25 mouse cellular contexts compared by ENCODE assay signal in genomic region chr19:6264945-6265344, GRCm38 (mm10). TPM values are rescaled to one million over a fixed set of nuclear protein-coding genes. Genes with fewer than 3 reads are reported as not detected.
DNase-seq lines count a peak whose midpoint lies in the region; ATAC-seq and TF ChIP-seq lines count a peak whose summit lies in the region.
"Had no signal": no experiment of that assay in that cellular context is flagged by ENCODE, and none has a peak within 500 bp of the region (broad histone marks: within the 10 kb centered on the region; RNA-seq: fewer than 3 reads in every experiment).

No protein-coding gene starts in this region.

- TF ChIP-seq CTCF in cerebellum, adult 2 months (IDR thresholded peaks at IDR 0.05; ENCODE audit: borderline replicate concordance, insufficient read depth, low read depth, low read length), result no peak
- TF ChIP-seq CTCF in liver, embryonic 14.5 days (IDR thresholded peaks at IDR 0.05; ENCODE audit: low read depth), result no peak

- WGBS in cerebellum, adult 2 months, result 81% methylated on average over 8 of the region's 8 CpGs
- 75% methylated on average over 8 of the region's 8 CpGs for WGBS in intestine, embryonic 15.5 days
- WGBS in liver, embryonic 14.5 days (ENCODE audit: insufficient replicate concordance), result 58% methylated on average over 8 of the region's 8 CpGs
- WGBS in stomach, embryonic 16.5 days, result 77% methylated on average over 8 of the region's 8 CpGs

- peak overlapping the region; percentile 56 for H3K9ac ChIP-seq in intestine, embryonic 15.5 days
- no peak overlapping the region for H3K9ac ChIP-seq in liver, embryonic 14.5 days (replicated peaks)
- 0 out of 2 replicates have a peak overlapping the region, but pooled peaks have one; percentile 56 for H3K9ac ChIP-seq in stomach, embryonic 16.5 days (ENCODE audit: low read length)
- H3K9ac ChIP-seq: heart, embryonic 15.5 days; hindbrain, embryonic 15.5 days; limb, embryonic 15.5 days had no signal

- H3K4me3 ChIP-seq in cerebellum, adult 2 months (replicated peaks; ENCODE audit: insufficient read depth, low read depth, low read length), result no peak overlapping the region
- peak overlapping the region; percentile 37 for H3K4me3 ChIP-seq in intestine, embryonic 15.5 days (replicated peaks)
- peak overlapping the region in 1 of 2 experiments; percentile 50; a peak in 2 of 4 replicates for H3K4me3 ChIP-seq in liver, embryonic 14.5 days (ENCODE audit: insufficient read depth in 1 of 2, low read depth in 2 of 2, low read length in 2 of 2)
- H3K4me3 ChIP-seq in stomach, embryonic 16.5 days (replicated peaks; ENCODE audit: low read length), result peak overlapping the region; percentile 35
- H3K4me3 ChIP-seq: heart, embryonic 15.5 days; hindbrain, embryonic 15.5 days; limb, embryonic 15.5 days had no signal

- H3K27me3 ChIP-seq in cerebellum, adult 2 months (ENCODE audit: control insufficient read depth, insufficient read depth, low read length), result no peaks in the 10 kb centered on the region
- H3K27me3 ChIP-seq in intestine, embryonic 15.5 days (replicated peaks), result no peaks in the 10 kb centered on the region
- no peaks in the 10 kb centered on the region for H3K27me3 ChIP-seq in liver, embryonic 14.5 days (ENCODE audit: control insufficient read depth, insufficient read depth, low read length)
- H3K27me3 ChIP-seq in stomach, embryonic 16.5 days (ENCODE audit: control insufficient read depth, insufficient read depth, low read length), result no peaks in the 10 kb centered on the region
- H3K27me3 ChIP-seq: heart, embryonic 15.5 days; hindbrain, embryonic 15.5 days; limb, embryonic 15.5 days had no signal

- DNase-seq in cerebellum, adult 2 months, result peak in 1 of 2 experiments; percentile 31
- no peak for DNase-seq in cerebellum, adult 11-12 months
- no peak for DNase-seq in liver, embryonic 14.5 days (ENCODE audit: low read depth in 3 of 3, low spot score in 3 of 3)
- DNase-seq in thymus, postnatal 14 days, result no peak
- DNase-seq in heart, adult 18-20 months, result no peak
- DNase-seq: adrenal gland, postnatal 10 days; gastrocnemius, postnatal 25 days; heart, postnatal 4 days; kidney, adult 11 months; layer of hippocampus, adult 9-11 months; lung, postnatal 10 days; right cerebral cortex, postnatal 4 days; thymus, postnatal 25 days had no signal

- no peak for TF ChIP-seq EP300 in liver, embryonic 14.5 days (IDR thresholded peaks at IDR 0.05; ENCODE audit: low read depth)

- peaks cover 55% of the 10 kb centered on the region for H3K4me1 ChIP-seq in cerebellum, adult 2 months (ENCODE audit: control insufficient read depth, insufficient read depth, low read length)
- peaks cover 6% of the 10 kb centered on the region; the same call in 1 of the 2 replicates for H3K4me1 ChIP-seq in intestine, embryonic 15.5 days (replicated peaks)
- H3K4me1 ChIP-seq in liver, embryonic 14.5 days (replicated peaks; ENCODE audit: control insufficient read depth in 2 of 2, insufficient read depth in 2 of 2, low read length in 1 of 2), result peaks cover 0 to 4% of the 10 kb centered on the region in 2 experiments; a peak in 1 of 4 replicates
- H3K4me1 ChIP-seq in stomach, embryonic 16.5 days (ENCODE audit: control insufficient read depth, insufficient read depth, low read length), result no peaks in the 10 kb centered on the region

- no peaks in the 10 kb centered on the region for H3K9me3 ChIP-seq in intestine, embryonic 15.5 days
- no peaks in the 10 kb centered on the region for H3K9me3 ChIP-seq in liver, embryonic 14.5 days (ENCODE audit: control insufficient read depth, low read length)
- H3K9me3 ChIP-seq in stomach, embryonic 16.5 days (replicated peaks; ENCODE audit: control insufficient read depth, low read length), result no peaks in the 10 kb centered on the region
- H3K9me3 ChIP-seq: heart, embryonic 15.5 days; hindbrain, embryonic 15.5 days; limb, embryonic 15.5 days had no signal

- ATAC-seq in intestine, embryonic 15.5 days, result no peak
- no peak for ATAC-seq in liver, embryonic 14.5 days (ENCODE audit: insufficient read depth)
- no peak for ATAC-seq in stomach, embryonic 16.5 days (ENCODE audit: insufficient read depth, low FRiP score)

- peaks cover 9% of the 10 kb centered on the region for H3K36me3 ChIP-seq in intestine, embryonic 15.5 days
- H3K36me3 ChIP-seq in liver, embryonic 14.5 days (replicated peaks; ENCODE audit: control insufficient read depth, insufficient read depth, low read depth), result peaks cover 3% of the 10 kb centered on the region
- peaks cover 15% of the 10 kb centered on the region for H3K36me3 ChIP-seq in stomach, embryonic 16.5 days (ENCODE audit: control insufficient read depth, insufficient read depth, low read length)

- TF ChIP-seq POLR2A in cerebellum, adult 2 months (IDR thresholded peaks at IDR 0.05; ENCODE audit: borderline replicate concordance, insufficient read depth, low read length), result no peak

- H3K27ac ChIP-seq in cerebellum, adult 2 months (ENCODE audit: insufficient read depth, low read length), result peak overlapping the region; percentile 45; the same call in 1 of the 2 replicates
- H3K27ac ChIP-seq in intestine, embryonic 15.5 days, result peak overlapping the region; percentile 94
- H3K27ac ChIP-seq in liver, embryonic 14.5 days, result no peak overlapping the region
- H3K27ac ChIP-seq in stomach, embryonic 16.5 days (ENCODE audit: low read length), result no peak overlapping the region; the same call in 1 of the 2 replicates
- H3K27ac ChIP-seq: heart, embryonic 15.5 days; hindbrain, embryonic 15.5 days; limb, embryonic 15.5 days had no signal

- H3K4me2 ChIP-seq in intestine, embryonic 15.5 days (replicated peaks), result peak overlapping the region; percentile 52
- peak overlapping the region; percentile 39 for H3K4me2 ChIP-seq in liver, embryonic 14.5 days (ENCODE audit: low read depth)
- H3K4me2 ChIP-seq in stomach, embryonic 16.5 days (ENCODE audit: low read depth, low read length), result peak overlapping the region; percentile 52
- H3K4me2 ChIP-seq: heart, embryonic 15.5 days; hindbrain, embryonic 15.5 days; limb, embryonic 15.5 days; midbrain, embryonic 11.5 days had no signal

RNA-seq across cellular contexts. Expression of gene Ehd1, which starts 11.6 kb away (rescaled TPM):
- 168 and 220 TPM in 2 replicates for polyA plus RNA-seq in cerebellum, adult 2 months (2012; rRNA removed)
- polyA plus RNA-seq in intestine, embryonic 15.5 days (2015; fragmentation: Nextera tagmentation; extraction: Ambion mirVana), result 88.8 and 115 TPM in 2 replicates
- polyA plus RNA-seq in liver, embryonic 14.5 days (2012; rRNA removed), result 65.3 and 81.6 TPM in 2 replicates
- polyA plus RNA-seq in liver, embryonic 14.5 days (2014; fragmentation: Nextera tagmentation; extraction: Ambion mirVana), result 38.0 and 49.6 TPM in 2 replicates
- polyA plus RNA-seq in stomach, embryonic 16.5 days (2015; fragmentation: Nextera tagmentation; extraction: Ambion mirVana), result 77.2 and 98.4 TPM in 2 replicates
- 100 to 1,000 TPM; 101 to 107 TPM for total RNA-seq in heart, adult 18-20 months (2021)

RNA-seq across cellular contexts. Expression of gene Atg2a, which starts 23.5 kb away (rescaled TPM):
- polyA plus RNA-seq in cerebellum, adult 2 months (2012; rRNA removed), result 40.8 and 41.1 TPM in 2 replicates
- 6.9 and 8.7 TPM in 2 replicates for polyA plus RNA-seq in intestine, embryonic 15.5 days (2015; fragmentation: Nextera tagmentation; extraction: Ambion mirVana)
- 5.0 and 5.4 TPM in 2 replicates for polyA plus RNA-seq in liver, embryonic 14.5 days (2012; rRNA removed)
- polyA plus RNA-seq in liver, embryonic 14.5 days (2014; fragmentation: Nextera tagmentation; extraction: Ambion mirVana), result 4.1 and 4.4 TPM in 2 replicates
- 9.3 and 11.2 TPM in 2 replicates for polyA plus RNA-seq in stomach, embryonic 16.5 days (2015; fragmentation: Nextera tagmentation; extraction: Ambion mirVana)
- total RNA-seq in heart, adult 18-20 months (2021), result 10 to 100 TPM; 21.5 to 22.1 TPM

RNA-seq across cellular contexts. Expression of gene Ppp2r5b, which starts 29.3 kb away (rescaled TPM):
- polyA plus RNA-seq in cerebellum, adult 2 months (2012; rRNA removed), result 243 and 258 TPM in 2 replicates
- 21.2 and 22.3 TPM in 2 replicates for polyA plus RNA-seq in intestine, embryonic 15.5 days (2015; fragmentation: Nextera tagmentation; extraction: Ambion mirVana)
- 3.2 TPM in 2 replicates for polyA plus RNA-seq in liver, embryonic 14.5 days (2012; rRNA removed)
- 2.4 and 2.5 TPM in 2 replicates for polyA plus RNA-seq in liver, embryonic 14.5 days (2014; fragmentation: Nextera tagmentation; extraction: Ambion mirVana)
- polyA plus RNA-seq in stomach, embryonic 16.5 days (2015; fragmentation: Nextera tagmentation; extraction: Ambion mirVana), result 20.6 and 22.1 TPM in 2 replicates
- total RNA-seq in heart, adult 18-20 months (2021), result 10 to 100 TPM; 32.2 to 32.5 TPM

RNA-seq across cellular contexts. Expression of gene Gpha2, which starts 38.8 kb away (rescaled TPM):
- 0.21 TPM in 1 of 2 replicates, not detected in the other for polyA plus RNA-seq in cerebellum, adult 2 months (2012; rRNA removed)
- polyA plus RNA-seq in intestine, embryonic 15.5 days (2015; fragmentation: Nextera tagmentation; extraction: Ambion mirVana), result 0.39 and 0.41 TPM in 2 replicates
- not detected in 2 replicates for polyA plus RNA-seq in liver, embryonic 14.5 days (2012; rRNA removed)
- not detected in 2 replicates for polyA plus RNA-seq in liver, embryonic 14.5 days (2014; fragmentation: Nextera tagmentation; extraction: Ambion mirVana)
- polyA plus RNA-seq in stomach, embryonic 16.5 days (2015; fragmentation: Nextera tagmentation; extraction: Ambion mirVana), result 0.41 and 0.48 TPM in 2 replicates
- total RNA-seq in heart, adult 18-20 months (2021), result not detected
- total RNA-seq: gastrocnemius, postnatal 25 days; heart, postnatal 4 days; left cerebral cortex, adult 18-20 months; left cerebral cortex, postnatal 4 days; megakaryocyte progenitor cell, adult 5-6 weeks; midbrain, postnatal 0 days had no signal
- polyA plus RNA-seq: forebrain, embryonic 11.5 days; heart, embryonic 15.5 days; hindbrain, embryonic 15.5 days; midbrain, postnatal 0 days; neural tube, embryonic 14.5 days had no signal

RNA-seq across cellular contexts. Expression of gene Cdc42bpg, which starts 41.3 kb away (rescaled TPM):
- 33.1 and 36.5 TPM in 2 replicates for polyA plus RNA-seq in cerebellum, adult 2 months (2012; rRNA removed)
- polyA plus RNA-seq in intestine, embryonic 15.5 days (2015; fragmentation: Nextera tagmentation; extraction: Ambion mirVana), result 1.0 and 1.4 TPM in 2 replicates
- 2.0 and 2.1 TPM in 2 replicates for polyA plus RNA-seq in liver, embryonic 14.5 days (2012; rRNA removed)
- 0.32 and 0.33 TPM in 2 replicates for polyA plus RNA-seq in liver, embryonic 14.5 days (2014; fragmentation: Nextera tagmentation; extraction: Ambion mirVana)
- polyA plus RNA-seq in stomach, embryonic 16.5 days (2015; fragmentation: Nextera tagmentation; extraction: Ambion mirVana), result 1.9 and 2.0 TPM in 2 replicates
- total RNA-seq in heart, adult 18-20 months (2021), result 10 to 100 TPM; 13.8 TPM

Comparison
In these comparisons a context has a peak if more than half of its experiments do, and no peak if none do; other contexts are left out.
1. H3K27ac ChIP-seq: peak in cerebellum, adult 2 months (single experiment) and intestine, embryonic 15.5 days (single experiment); none in liver, embryonic 14.5 days (single experiment) and stomach, embryonic 16.5 days (single experiment).
2. RNA of gene Ppp2r5b, which starts 29.3 kb away (polyA plus RNA-seq): 243 to 258 TPM in cerebellum, adult 2 months; 20.6 to 22.1 TPM in stomach, embryonic 16.5 days, 21.2 to 22.3 TPM in intestine, embryonic 15.5 days and 2.4 to 3.2 TPM in liver, embryonic 14.5 days; every median in the first group is over 10 times any median in the second.
3. Peak in every context shown above with its lines, with median percentiles within 50 percentile points of each other: H3K4me2 ChIP-seq.